Mouse (Mus musculus): ENCODE results near the gene Gm3029.
"Not testable (repeated sequence)": the region's sequence is repeated elsewhere in the genome, so short reads cannot be mapped to it uniquely, and the experiment has no call there.

Gene Gm3029

GRCm38 (mm10) chr14:3931456-3931855 lies at the start of gene Gm3029:
Gene Gm3029 (plus strand): TSS chr14:3931756.
- DNase-seq (ENCODE audit: low spot score): not testable (repeated sequence)

GRCm38 (mm10) chr14:3883872-3884271 lies 47.7 kb upstream of the Gm3029 start, which contains the start of gene Gm2916:
Gene Gm2916 (plus strand): TSS chr14:3884172.
- DNase-seq (ENCODE audit: low spot score): not testable (repeated sequence)

GRCm38 (mm10) chr14:3963247-3963646 lies 31.7 kb downstream of the Gm3029 start, which contains the start of gene Gm3095:
Gene Gm3095 (plus strand): TSS chr14:3963547.
- not testable (repeated sequence) for DNase-seq (ENCODE audit: low spot score)
